Mouse (Mus musculus) ES-E14 (cell line): Measurements from ENCODE around the gene Gm14743. TPM values are rescaled to one million over a fixed set of nuclear protein-coding genes. Genes with fewer than 3 reads are reported as not detected.
A peak's percentile ranks its signal among the peaks of the same experiment; 100 is the strongest.
"Not testable (repeated sequence)": the region's sequence is repeated elsewhere in the genome, so short reads cannot be mapped to it uniquely, and the experiment has no call there.

Experiments used
- DNase-seq: peaks from one replicate; pipeline ENCODE4 v3.0.0-alpha.2; 2013; ENCODE audit warnings: low read depth, low spot score
- H3K27ac ChIP-seq: 2 replicates; pipeline ENCODE4 v1.5.1; 2012; ENCODE audit warnings: low read depth, mild to moderate bottlenecking, low read length, moderate library complexity, mixed read lengths; ENCODE audit not compliant: poor library complexity, insufficient read depth, severe bottlenecking
- H3K36me3 ChIP-seq: 2 replicates; pipeline ENCODE4 v1.6.1; 2012; ENCODE audit warnings: mild to moderate bottlenecking, low read length, moderate library complexity, mixed read lengths; ENCODE audit not compliant: control insufficient read depth, poor library complexity, insufficient read depth, severe bottlenecking
- H3K4me1 ChIP-seq, 2 experiments: fragments of 150-350 bp in 1 of 2; sonication (generic) in 1 of 2; 2 replicates each; pipeline ENCODE4 v1.6.1; 2012; ENCODE audit warnings: low read length in 2 of 2, mild to moderate bottlenecking in 1 of 2, mixed read lengths in 1 of 2; ENCODE audit not compliant: control insufficient read depth in 2 of 2, insufficient read depth in 2 of 2, poor library complexity in 1 of 2
- H3K4me3 ChIP-seq, 2 experiments: fragments of 150-350 bp in 1 of 2; sonication (generic) in 1 of 2; 2 replicates each; pipeline ENCODE4 v1.5.1; 2012; ENCODE audit warnings: low read length in 2 of 2, low read depth in 1 of 2, mild to moderate bottlenecking in 1 of 2, mixed read lengths in 1 of 2; ENCODE audit not compliant: insufficient read depth in 1 of 2, poor library complexity in 1 of 2, severe bottlenecking in 1 of 2
- H3K9ac ChIP-seq: 2 replicates; pipeline ENCODE4 v1.6.1; 2012; ENCODE audit warnings: low read depth, mild to moderate bottlenecking, low read length, mixed read lengths; ENCODE audit not compliant: poor library complexity, insufficient read depth, severe bottlenecking
- H3K9me3 ChIP-seq: fragments of 150-350 bp; sonication (generic); 2 replicates; pipeline ENCODE4 v1.6.1; 2012; ENCODE audit warnings: low read depth, mild to moderate bottlenecking, low read length; ENCODE audit not compliant: control insufficient read depth, insufficient read depth
- CHD2 ChIP-seq: IDR thresholded peaks from 2 replicates; pipeline ENCODE4 v1.6.1; 2014; ENCODE audit warnings: mild to moderate bottlenecking, low read depth, low read length, inconsistent platforms
- HCFC1 ChIP-seq: IDR thresholded peaks from 2 replicates; pipeline ENCODE4 v1.6.1; 2012; ENCODE audit warnings: low read length, inconsistent platforms, borderline replicate concordance; ENCODE audit not compliant: insufficient read depth
- MAFK ChIP-seq: IDR thresholded peaks from 2 replicates; pipeline ENCODE4 v1.6.1; 2014; ENCODE audit warnings: mild to moderate bottlenecking, low read depth, low read length, inconsistent platforms; ENCODE audit not compliant: insufficient read depth
- ZC3H11A ChIP-seq: IDR thresholded peaks from 2 replicates; pipeline ENCODE4 v1.6.1; 2012; ENCODE audit warnings: low read depth, mild to moderate bottlenecking, inconsistent platforms, low read length, borderline replicate concordance
- ZNF384 ChIP-seq: IDR thresholded peaks from 2 replicates; pipeline ENCODE4 v1.6.1; 2012; ENCODE audit warnings: low read depth, low read length, inconsistent platforms
- in situ Hi-C, 2 experiments: fragments of 600-800 bp; cut with MboI; formaldehyde crosslinking; loops; one replicate each; pipeline ENCODE4 v1.15.1; 2025; ENCODE audit warnings: low sequenced_read_pairs in 2 of 2, inconsistent platforms in 1 of 2; ENCODE audit not compliant: unreplicated experiment in 2 of 2
- total RNA-seq: library from RNA; depleted of rRNA; stranded (reverse); fragments of 300-350 nt; gene quantifications from 2 replicates; pipeline ENCODE4 v1.2.3, GENCODE M21; 2012; rRNA removed

Gene Gm14743
- total RNA-seq: not detected in 2 replicates

GRCm38 (mm10) chrX:78245821-78246220 is at the start of gene Gm14743:
Gene Gm14743, minus strand, starts transcription at chrX:78245921.
- H3K4me1 ChIP-seq, in situ Hi-C loops, H3K27ac ChIP-seq, H3K9ac ChIP-seq, H3K36me3 ChIP-seq, H3K9me3 ChIP-seq, DNase-seq, H3K4me3 ChIP-seq: not testable (repeated sequence)

- Histone ChIP-seq H3K36me3 (no peaks in the 10 kb centered on the region; the same call in 1 of the 2 replicates), H3K9ac (no peak overlapping the region), H3K9me3 (no peaks in the 10 kb centered on the region), H3K4me3 (no peak overlapping the region), H3K27ac (peak overlapping the region; percentile 69), H3K4me1 (no peaks in the 10 kb centered on the region)
- no peak for TF ChIP-seq MAFK
- TF ChIP-seq ZNF384: no peak
- TF ChIP-seq ZC3H11A: no peak
- no peak for TF ChIP-seq HCFC1
- no peak for TF ChIP-seq CHD2
- in situ Hi-C loops: no loop called here
- DNase-seq: no peak
Observed at GRCm38 (mm10) chrX:78202829-78203228, 42.9 kb downstream of the Gm14743 start.

GRCm38 (mm10) chrX:78202220-78202619 is 43.5 kb downstream of the Gm14743 start:
- in situ Hi-C loops: not testable (repeated sequence)

More at GRCm38 (mm10) chrX:78202220-78202619, 43.5 kb downstream of the Gm14743 start:
- H3K9ac ChIP-seq, H3K27ac ChIP-seq, H3K9me3 ChIP-seq, H3K4me1 ChIP-seq, H3K36me3 ChIP-seq, DNase-seq, H3K4me3 ChIP-seq: not testable (repeated sequence)

Other genes starting within 250 kb of the Gm14743 start
- not detected in 2 replicates for gene Obp1a, start 154.5 kb downstream of the Gm14743 start, total RNA-seq
- not detected in 2 replicates for gene Gm5938, start 120.5 kb downstream of the Gm14743 start, total RNA-seq
- not detected in 2 replicates for gene Obp1b, start 59.1 kb downstream of the Gm14743 start, total RNA-seq
- gene 4930480E11Rik, start 123.7 kb upstream of the Gm14743 start, total RNA-seq: not detected in 2 replicates